Comparison of ENCODE assay signal across 22 mouse cellular contexts in genomic region chr10:79548971-79549723, GRCm38 (mm10). TPM values are rescaled to one million over a fixed set of nuclear protein-coding genes. Genes with fewer than 3 reads are reported as not detected.
"Had no signal": no experiment of that assay in that cellular context is flagged by ENCODE, and none has a peak within 500 bp of the region (broad histone marks: within the 10 kb centered on the region; RNA-seq: fewer than 3 reads in every experiment).

No protein-coding gene starts in this region.

- H3K9ac ChIP-seq: limb, embryonic 15.5 days; liver, embryonic 15.5 days; lung, embryonic 14.5 days; neural tube, embryonic 15.5 days had no signal

- H3K4me2 ChIP-seq: limb, embryonic 15.5 days; liver, embryonic 15.5 days; lung, embryonic 14.5 days; neural tube, embryonic 15.5 days had no signal

- H3K27me3 ChIP-seq: limb, embryonic 15.5 days; liver, embryonic 15.5 days; neural tube, embryonic 15.5 days had no signal

- H3K27ac ChIP-seq: limb, embryonic 15.5 days; liver, embryonic 15.5 days; midbrain, embryonic 10.5 days; neural tube, embryonic 15.5 days had no signal

- H3K9me3 ChIP-seq: limb, embryonic 15.5 days; liver, embryonic 15.5 days; midbrain, embryonic 10.5 days; neural tube, embryonic 15.5 days had no signal

- DNase-seq: kidney, adult 8-10 months; kidney, postnatal 36 days; layer of hippocampus, adult 9-11 months; layer of hippocampus, postnatal 36 days; lung, embryonic 14.5 days; lung, postnatal 10 days; midbrain, embryonic 14.5 days; thymus, adult 2 months; thymus, postnatal 25 days had no signal

- H3K4me3 ChIP-seq: limb, embryonic 15.5 days; liver, embryonic 15.5 days; midbrain, embryonic 10.5 days; myocyte; neural tube, embryonic 15.5 days had no signal

- ATAC-seq: intestine, embryonic 16.5 days had no signal

RNA-seq across cellular contexts. Expression of gene Theg, which starts 38.0 kb away (rescaled TPM):
- total RNA-seq: left cerebral cortex, postnatal 25 days; megakaryocyte, adult 5-6 weeks had no signal
- polyA plus RNA-seq: intestine, embryonic 16.5 days; kidney, embryonic 16.5 days; limb, embryonic 11.5 days; limb, embryonic 15.5 days; liver, embryonic 15.5 days; lung, embryonic 14.5 days; midbrain, embryonic 10.5 days; midbrain, embryonic 14.5 days; myocyte; neural tube, embryonic 11.5 days; small intestine, adult 2 months; stomach, embryonic 16.5 days; thymus, adult 2 months had no signal
